Mouse (Mus musculus): ENCODE data around the gene Exoc6b. TPM values are rescaled to one million over a fixed set of nuclear protein-coding genes. Genes with fewer than 3 reads are reported as not detected.

Gene Exoc6b
- total RNA-seq, 2 experiments from 2014 or later, result 130 to 134 TPM

GRCm38 (mm10) chr6:84588895-84589652 is 480.2 kb downstream of the Exoc6b start:
- TF ChIP-seq CTCF (conservative IDR thresholded peaks at IDR 0.05), result no peak
- H3K27ac ChIP-seq, result no peak overlapping the region
- H3K4me3 ChIP-seq, result peak overlapping the region; percentile 54
- DNase-seq (ENCODE audit: low spot score in 2 of 2), result no peak

GRCm38 (mm10) chr6:84588221-84588894 is 481.0 kb downstream of the Exoc6b start:
- no peak overlapping the region for H3K27ac ChIP-seq
- DNase-seq (ENCODE audit: low spot score in 2 of 2), result no peak
- H3K4me3 ChIP-seq, result peak overlapping the region; percentile 54
- no peak for TF ChIP-seq CTCF (conservative IDR thresholded peaks at IDR 0.05)

GRCm38 (mm10) chr6:84587471-84588101 is 481.7 kb downstream of the Exoc6b start:
- TF ChIP-seq CTCF (conservative IDR thresholded peaks at IDR 0.05), result no peak
- H3K27ac ChIP-seq, result no peak overlapping the region

GRCm38 (mm10) chr6:84586551-84587200 is 482.6 kb downstream of the Exoc6b start:
- no peak overlapping the region for H3K4me3 ChIP-seq
- no peak for DNase-seq (ENCODE audit: low spot score in 2 of 2)
- no peak overlapping the region for H3K27ac ChIP-seq
- no peak for TF ChIP-seq CTCF (conservative IDR thresholded peaks at IDR 0.05)

More at GRCm38 (mm10) chr6:84587471-84588101, 481.7 kb downstream of the Exoc6b start:
- DNase-seq (ENCODE audit: low spot score in 2 of 2), result no peak
- H3K4me3 ChIP-seq, result peak overlapping the region; percentile 54

- no peak for TF ChIP-seq CTCF (conservative IDR thresholded peaks at IDR 0.05)
- DNase-seq (ENCODE audit: low spot score in 2 of 2), result no peak
- Histone ChIP-seq H3K4me3 (peak overlapping the region; percentile 31), H3K27ac (no peak overlapping the region)
Measured at GRCm38 (mm10) chr6:84585686-84586300, 483.5 kb downstream of the Exoc6b start.

GRCm38 (mm10) chr6:84584783-84585685 is 484.3 kb downstream of the Exoc6b start:
- DNase-seq (ENCODE audit: low spot score in 2 of 2), result no peak
- H3K27ac ChIP-seq, result no peak overlapping the region
- no peak for TF ChIP-seq CTCF (conservative IDR thresholded peaks at IDR 0.05)
- H3K4me3 ChIP-seq, result peak overlapping the region; percentile 31; the same call in 1 of the 2 replicates

- H3K4me3 ChIP-seq, result peak overlapping the region; percentile 38
- no peak for TF ChIP-seq CTCF (conservative IDR thresholded peaks at IDR 0.05)
- DNase-seq (ENCODE audit: low spot score in 2 of 2), result no peak
- H3K27ac ChIP-seq, result no peak overlapping the region
Measured at GRCm38 (mm10) chr6:84583841-84584782, 485.2 kb downstream of the Exoc6b start.

GRCm38 (mm10) chr6:84583371-84583770 is 485.9 kb downstream of the Exoc6b start:
- Histone ChIP-seq H3K4me3 (peak overlapping the region; percentile 38), H3K27ac (no peak overlapping the region)
- TF ChIP-seq CTCF (conservative IDR thresholded peaks at IDR 0.05), result no peak
- DNase-seq (ENCODE audit: low spot score in 2 of 2), result peak in 1 of 2 experiments; percentile 40

GRCm38 (mm10) chr6:84582826-84583225 is 486.5 kb downstream of the Exoc6b start:
- Histone ChIP-seq H3K4me3 (no peak overlapping the region), H3K27ac (no peak overlapping the region)
- DNase-seq (ENCODE audit: low spot score in 2 of 2), result no peak
- TF ChIP-seq CTCF (conservative IDR thresholded peaks at IDR 0.05), result no peak

GRCm38 (mm10) chr6:84581833-84582445 is 487.4 kb downstream of the Exoc6b start:
- no peak for TF ChIP-seq CTCF (conservative IDR thresholded peaks at IDR 0.05)
- no peak overlapping the region for H3K27ac ChIP-seq
- H3K4me3 ChIP-seq, result no peak overlapping the region
- no peak for DNase-seq (ENCODE audit: low spot score in 2 of 2)

Measured in layer of hippocampus, adult 2 months (tissue).